Mouse (Mus musculus): ENCODE measurements at regions not wholly inside any gene's neighbourhood (a gene's known extent, or its start where the extent isn't known, plus 50 kb on each side); places are given as distances from the start of the nearest gene placed in this dataset.
A peak's percentile ranks its signal among the peaks of the same experiment; 100 is the strongest.

DNA sequence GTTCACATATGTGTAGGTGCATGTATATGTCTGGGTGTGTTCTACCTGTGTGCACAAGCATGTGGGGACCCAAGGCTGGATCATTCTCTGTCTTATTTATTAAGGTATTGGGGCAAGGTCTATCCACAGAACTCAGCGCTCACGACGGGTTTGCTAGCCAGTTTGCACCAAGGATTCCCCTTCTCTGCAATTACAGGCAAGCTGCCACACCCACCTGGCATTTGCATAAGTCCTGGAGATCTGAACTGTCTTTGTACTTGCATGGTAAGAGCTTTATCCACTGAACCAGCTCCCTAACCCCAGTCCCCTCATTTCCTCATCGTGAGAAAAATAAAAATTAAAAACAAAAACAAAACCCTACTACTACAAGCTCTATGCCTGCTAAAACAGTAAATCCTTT, 71.6 kb downstream of the Lao1 start:
- no peak for ATAC-seq (replicated peaks; ENCODE audit: low FRiP score)
- Histone ChIP-seq H3K4me2 (ENCODE audit: low read depth, low read length, severe bottlenecking) (no peak overlapping the region), H3K4me1 (replicated peaks; ENCODE audit: control insufficient read depth, insufficient read depth, low read length) (no peaks in the 10 kb centered on the region), H3K9me3 (ENCODE audit: control insufficient read depth, low read length) (no peaks in the 10 kb centered on the region), H3K4me3 (ENCODE audit: low read depth, low read length) (no peak overlapping the region), H3K9ac (ENCODE audit: low read length) (no peak overlapping the region), H3K27me3 (ENCODE audit: control insufficient read depth, insufficient read depth, low read length) (no peaks in the 10 kb centered on the region; the same call in 1 of the 2 replicates), H3K36me3 (ENCODE audit: control insufficient read depth, insufficient read depth, low read length) (no peaks in the 10 kb centered on the region), H3K27ac (ENCODE audit: low read depth, low read length) (no peak overlapping the region)
- WGBS = 69% methylated on average over 4 of the region's 4 CpGs
- DNase-seq (ENCODE audit: low spot score) = no peak

DNA sequence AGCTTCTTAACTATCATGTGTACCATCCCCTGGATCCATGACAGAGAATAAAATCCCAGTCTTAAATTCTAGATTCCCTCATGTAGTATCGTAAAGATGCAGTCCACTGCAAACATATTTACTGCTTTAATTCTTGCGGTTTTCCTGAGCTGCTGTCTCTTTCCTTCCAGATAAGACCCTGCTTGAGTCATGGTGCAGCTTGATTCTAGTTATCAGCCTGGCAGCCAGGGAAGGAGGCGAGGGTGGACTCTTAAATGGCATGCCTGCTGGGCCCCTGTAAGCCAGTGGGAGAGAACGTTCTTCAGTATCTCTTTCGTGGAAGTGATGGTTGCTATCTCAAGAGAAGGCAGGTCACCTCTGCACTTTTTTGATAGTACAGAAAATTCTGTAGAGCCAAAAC, 71.9 kb upstream of the Slc2a1 start:
- no peak for ATAC-seq (replicated peaks; ENCODE audit: low FRiP score)
- Histone ChIP-seq H3K27me3 (ENCODE audit: control insufficient read depth, insufficient read depth, low read length) (no peaks in the 10 kb centered on the region), H3K4me2 (ENCODE audit: low read depth, low read length, severe bottlenecking) (no peak overlapping the region), H3K27ac (ENCODE audit: low read depth, low read length) (no peak overlapping the region), H3K9me3 (ENCODE audit: control insufficient read depth, low read length) (no peaks in the 10 kb centered on the region), H3K4me3 (ENCODE audit: low read depth, low read length) (no peak overlapping the region), H3K36me3 (ENCODE audit: control insufficient read depth, insufficient read depth, low read length) (no peaks in the 10 kb centered on the region), H3K4me1 (replicated peaks; ENCODE audit: control insufficient read depth, insufficient read depth, low read length) (no peaks in the 10 kb centered on the region), H3K9ac (ENCODE audit: low read length) (no peak overlapping the region)
- DNase-seq (ENCODE audit: low spot score) = no peak
- WGBS = 92% methylated on average over 5 of the region's 5 CpGs

DNA sequence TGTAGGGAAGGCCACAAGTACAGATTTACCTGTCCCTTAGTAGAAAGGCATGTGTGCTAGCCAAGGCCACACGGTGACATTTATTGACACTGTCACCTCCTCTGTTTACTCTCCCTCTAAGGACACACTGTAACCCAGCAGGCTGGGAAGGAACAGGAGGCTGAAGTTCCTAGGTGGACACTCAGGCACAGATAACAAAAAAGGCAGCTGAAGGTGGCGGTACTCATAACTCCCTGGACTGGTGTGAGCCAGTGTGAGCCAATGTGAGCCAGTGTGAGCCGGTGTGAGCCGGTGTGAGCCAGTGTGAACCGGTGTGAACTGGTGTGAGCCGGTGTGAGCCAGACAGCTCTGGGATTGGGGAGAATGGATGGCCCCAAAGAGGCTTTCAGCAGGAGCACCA, 68.5 kb upstream of the Slc2a1 start:
- H3K9me3 ChIP-seq (ENCODE audit: control insufficient read depth, low read length) = no peaks in the 10 kb centered on the region
- H3K36me3 ChIP-seq (ENCODE audit: control insufficient read depth, insufficient read depth, low read length) = no peaks in the 10 kb centered on the region
- H3K27me3 ChIP-seq (ENCODE audit: control insufficient read depth, insufficient read depth, low read length) = no peaks in the 10 kb centered on the region
- no peak overlapping the region for H3K4me2 ChIP-seq (ENCODE audit: low read depth, low read length, severe bottlenecking)
- H3K4me3 ChIP-seq (ENCODE audit: low read depth, low read length) = no peak overlapping the region
- no peak overlapping the region for H3K27ac ChIP-seq (ENCODE audit: low read depth, low read length)
- peaks cover 6% of the 10 kb centered on the region; the same call in 1 of the 2 replicates for H3K4me1 ChIP-seq (replicated peaks; ENCODE audit: control insufficient read depth, insufficient read depth, low read length)
- no peak for DNase-seq (ENCODE audit: low spot score)
- WGBS = 93% methylated on average over 6 of the region's 6 CpGs
- ATAC-seq (replicated peaks; ENCODE audit: low FRiP score) = no peak
- H3K9ac ChIP-seq (ENCODE audit: low read length) = no peak overlapping the region

DNA sequence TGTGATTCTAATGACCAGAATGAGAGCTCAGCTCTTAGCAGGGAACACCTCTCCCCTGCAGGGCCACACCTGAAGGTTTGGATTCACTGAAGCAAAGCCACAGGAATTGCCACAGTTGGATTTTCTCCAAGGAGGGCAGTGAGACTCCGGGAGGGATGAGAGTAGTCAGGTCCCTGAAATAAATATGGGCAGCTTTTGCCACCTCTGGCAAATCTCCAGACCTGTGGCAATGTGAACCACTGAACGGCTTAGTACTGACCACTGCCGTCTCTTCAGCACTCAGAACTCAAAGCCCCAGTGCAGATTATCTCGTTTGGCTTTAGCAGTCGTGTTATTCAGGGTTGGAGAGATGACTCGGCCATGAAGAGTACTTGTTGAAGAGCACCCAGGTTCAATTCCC, 66.9 kb upstream of the Slc2a1 start:
- no peak overlapping the region for H3K27ac ChIP-seq (ENCODE audit: low read depth, low read length)
- H3K4me2 ChIP-seq (ENCODE audit: low read depth, low read length, severe bottlenecking) = no peak overlapping the region
- H3K9ac ChIP-seq (ENCODE audit: low read length) = no peak overlapping the region
- ATAC-seq (replicated peaks; ENCODE audit: low FRiP score) = no peak
- H3K4me3 ChIP-seq (ENCODE audit: low read depth, low read length) = no peak overlapping the region
- peaks cover 6% of the 10 kb centered on the region; the same call in 1 of the 2 replicates for H3K4me1 ChIP-seq (replicated peaks; ENCODE audit: control insufficient read depth, insufficient read depth, low read length)
- H3K27me3 ChIP-seq (ENCODE audit: control insufficient read depth, insufficient read depth, low read length) = no peaks in the 10 kb centered on the region
- no peaks in the 10 kb centered on the region for H3K9me3 ChIP-seq (ENCODE audit: control insufficient read depth, low read length)
- H3K36me3 ChIP-seq (ENCODE audit: control insufficient read depth, insufficient read depth, low read length) = no peaks in the 10 kb centered on the region
- no peak for DNase-seq (ENCODE audit: low spot score)
- WGBS = 65% methylated on average over 6 of the region's 6 CpGs

DNA sequence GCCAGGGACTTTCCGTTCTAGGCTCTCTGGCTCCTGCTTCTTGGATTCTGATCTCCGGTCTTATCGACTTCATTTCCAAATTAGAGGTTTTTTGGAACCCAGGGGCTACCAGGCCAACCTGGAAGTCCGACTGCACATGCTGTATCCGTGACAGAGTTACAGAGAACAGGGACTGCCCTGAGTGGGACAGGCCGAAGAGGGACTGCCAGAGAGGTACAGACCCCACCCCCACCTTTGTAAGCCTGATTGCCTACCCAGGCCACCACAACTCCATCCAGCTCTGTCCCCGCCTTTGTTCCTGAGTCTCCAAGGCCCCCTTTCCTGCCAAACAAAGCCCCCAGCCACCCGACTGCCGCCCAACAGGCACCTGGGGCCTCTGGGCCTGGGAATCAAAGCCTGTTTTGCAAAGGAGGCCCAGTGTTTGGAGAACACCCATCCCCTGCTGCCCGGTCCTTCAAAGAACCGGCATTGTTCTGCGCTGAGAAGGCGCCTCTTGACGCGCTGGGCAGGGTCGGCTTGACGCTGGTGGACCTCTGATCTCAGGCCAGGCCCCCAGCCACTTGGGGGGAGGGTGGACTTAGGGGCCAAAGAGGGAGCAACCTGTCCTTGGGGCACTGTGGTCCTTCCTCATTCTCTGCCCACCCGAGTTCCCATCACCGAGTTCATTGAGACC, 64.4 kb upstream of the Slc2a1 start:
- Histone ChIP-seq H3K9ac (ENCODE audit: low read length) (0 out of 2 replicates have a peak overlapping the region, but pooled peaks have one; percentile 39), H3K36me3 (ENCODE audit: control insufficient read depth, insufficient read depth, low read length) (no peaks in the 10 kb centered on the region)
- DNase-seq (ENCODE audit: low spot score) = no peak

DNA sequence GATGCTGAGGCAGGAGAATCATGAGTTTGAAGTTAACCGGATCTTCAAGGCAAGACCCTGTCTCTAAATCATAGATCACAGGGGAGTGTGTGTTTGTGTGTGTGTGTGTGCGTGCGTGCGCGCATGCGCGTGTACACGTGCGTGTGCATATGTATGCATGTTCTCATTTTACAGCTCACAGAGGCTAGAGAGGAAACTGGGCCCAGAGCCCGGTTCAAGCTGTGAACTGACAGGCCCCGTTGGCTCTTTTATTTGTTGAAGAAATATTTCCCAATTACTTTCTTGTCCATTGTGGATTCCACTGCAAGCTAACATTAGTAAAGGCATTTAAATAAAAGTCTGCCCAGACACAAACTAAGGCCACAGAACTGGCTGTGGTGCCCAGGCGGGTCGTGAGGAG, 63.7 kb upstream of the Slc2a1 start:
- no peak for DNase-seq (ENCODE audit: low spot score)
- Histone ChIP-seq H3K9ac (ENCODE audit: low read length) (no peak overlapping the region), H3K4me3 (ENCODE audit: low read depth, low read length) (no peak overlapping the region), H3K27me3 (ENCODE audit: control insufficient read depth, insufficient read depth, low read length) (no peaks in the 10 kb centered on the region), H3K4me2 (ENCODE audit: low read depth, low read length, severe bottlenecking) (no peak overlapping the region), H3K9me3 (ENCODE audit: control insufficient read depth, low read length) (no peaks in the 10 kb centered on the region), H3K4me1 (replicated peaks; ENCODE audit: control insufficient read depth, insufficient read depth, low read length) (peaks cover 6% of the 10 kb centered on the region; the same call in 1 of the 2 replicates), H3K36me3 (ENCODE audit: control insufficient read depth, insufficient read depth, low read length) (no peaks in the 10 kb centered on the region), H3K27ac (ENCODE audit: low read depth, low read length) (no peak overlapping the region)
- WGBS = 90% methylated on average over 13 of the region's 13 CpGs
- ATAC-seq (replicated peaks; ENCODE audit: low FRiP score) = no peak

More for the DNA sequence above, 64.4 kb upstream of the Slc2a1 start:
- no peak overlapping the region for H3K27ac ChIP-seq (ENCODE audit: low read depth, low read length)
- H3K27me3 ChIP-seq (ENCODE audit: control insufficient read depth, insufficient read depth, low read length) = no peaks in the 10 kb centered on the region
- ATAC-seq (replicated peaks; ENCODE audit: low FRiP score) = 0 out of 2 replicates have a peak, but pooled peaks have one; percentile 44
- peaks cover 6% of the 10 kb centered on the region; the same call in 1 of the 2 replicates for H3K4me1 ChIP-seq (replicated peaks; ENCODE audit: control insufficient read depth, insufficient read depth, low read length)
- no peaks in the 10 kb centered on the region for H3K9me3 ChIP-seq (ENCODE audit: control insufficient read depth, low read length)
- H3K4me3 ChIP-seq (ENCODE audit: low read depth, low read length) = no peak overlapping the region
- no peak overlapping the region for H3K4me2 ChIP-seq (ENCODE audit: low read depth, low read length, severe bottlenecking)
- WGBS = 24% methylated on average over 19 of the region's 19 CpGs

DNA sequence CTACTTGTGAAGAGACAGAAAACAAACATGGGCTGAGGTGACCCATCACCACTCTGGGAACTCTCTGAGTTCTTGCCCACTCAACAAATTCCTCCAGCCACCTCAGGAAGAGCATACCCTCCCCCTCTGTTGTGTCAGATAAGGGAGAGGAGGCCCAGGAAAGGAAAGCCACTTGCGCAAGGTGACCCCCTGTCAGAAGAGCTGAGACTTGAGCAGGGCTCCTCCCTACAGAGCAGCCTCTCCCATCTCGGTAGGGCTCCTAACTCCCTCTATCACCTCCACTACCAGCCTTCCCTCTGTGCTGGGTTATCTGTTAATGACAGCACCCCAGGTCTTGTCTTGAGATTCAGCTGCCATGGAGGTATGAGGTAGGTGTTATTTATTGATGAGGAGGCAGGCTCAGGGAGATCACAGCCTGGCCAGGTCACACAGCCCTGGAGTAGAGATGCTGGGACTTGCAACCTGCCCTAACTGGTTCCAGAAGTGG, 57.6 kb upstream of the Slc2a1 start:
- Histone ChIP-seq H3K9ac (ENCODE audit: low read length) (no peak overlapping the region), H3K4me1 (replicated peaks; ENCODE audit: control insufficient read depth, insufficient read depth, low read length) (no peaks in the 10 kb centered on the region), H3K4me3 (ENCODE audit: low read depth, low read length) (no peak overlapping the region), H3K36me3 (ENCODE audit: control insufficient read depth, insufficient read depth, low read length) (no peaks in the 10 kb centered on the region), H3K4me2 (ENCODE audit: low read depth, low read length, severe bottlenecking) (no peak overlapping the region), H3K9me3 (ENCODE audit: control insufficient read depth, low read length) (no peaks in the 10 kb centered on the region), H3K27me3 (ENCODE audit: control insufficient read depth, insufficient read depth, low read length) (no peaks in the 10 kb centered on the region), H3K27ac (ENCODE audit: low read depth, low read length) (no peak overlapping the region)
- no peak for ATAC-seq (replicated peaks; ENCODE audit: low FRiP score)
- 78% methylated on average over 2 of the region's 2 CpGs for WGBS
- DNase-seq (ENCODE audit: low spot score) = no peak

DNA sequence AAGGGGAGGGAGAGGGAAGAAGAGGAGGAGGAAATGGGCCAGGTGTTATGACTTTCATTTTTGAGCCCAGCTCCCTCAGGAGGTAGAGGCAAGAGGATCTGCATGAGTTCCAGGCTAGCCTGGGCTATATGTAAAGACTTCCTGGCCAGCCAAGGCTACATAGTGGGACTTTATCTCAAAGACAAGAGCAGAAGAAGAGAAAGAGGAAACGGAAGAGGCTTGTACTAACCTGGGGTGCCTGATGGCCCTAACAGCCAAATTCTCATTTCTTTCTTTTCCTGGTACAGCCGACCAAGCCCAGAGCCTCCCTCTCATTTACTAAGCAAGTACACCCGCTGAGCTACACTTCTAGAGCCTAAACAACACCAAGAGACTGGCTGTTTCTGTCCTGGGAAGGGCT, 56.0 kb upstream of the Slc2a1 start:
- ATAC-seq (replicated peaks; ENCODE audit: low FRiP score) = no peak
- 73% methylated on average over 3 of the region's 3 CpGs for WGBS
- H3K4me3 ChIP-seq (ENCODE audit: low read depth, low read length) = no peak overlapping the region

DNA sequence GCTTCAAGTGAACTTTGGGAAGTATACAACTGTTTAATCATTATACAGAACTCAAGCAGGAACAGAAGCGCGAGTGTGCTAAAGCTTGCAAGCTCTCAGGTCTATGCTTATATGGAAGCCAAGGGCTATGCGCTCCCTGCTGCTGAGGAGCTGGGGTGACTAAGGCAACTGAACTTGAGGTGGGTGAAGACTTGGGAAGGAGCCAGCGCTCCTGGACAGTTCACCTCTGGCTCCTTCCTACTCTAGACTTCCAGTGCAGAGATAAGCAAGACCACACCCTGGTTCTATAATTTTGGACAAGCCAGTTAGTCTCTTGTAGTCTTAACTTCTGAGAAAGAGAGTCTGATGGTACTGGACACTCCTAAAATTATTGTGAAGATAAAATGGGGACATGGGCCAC, 55.3 kb upstream of the Slc2a1 start:
- no peak overlapping the region for H3K4me3 ChIP-seq (ENCODE audit: low read depth, low read length)
- DNase-seq (ENCODE audit: low spot score) (no peak), ATAC-seq (replicated peaks; ENCODE audit: low FRiP score) (no peak)
- 94% methylated on average over 4 of the region's 4 CpGs for WGBS
- H3K36me3 ChIP-seq (ENCODE audit: control insufficient read depth, insufficient read depth, low read length) = no peaks in the 10 kb centered on the region
- H3K27me3 ChIP-seq (ENCODE audit: control insufficient read depth, insufficient read depth, low read length) = no peaks in the 10 kb centered on the region
- H3K9ac ChIP-seq (ENCODE audit: low read length) = no peak overlapping the region
- no peak overlapping the region for H3K27ac ChIP-seq (ENCODE audit: low read depth, low read length)
- no peaks in the 10 kb centered on the region for H3K4me1 ChIP-seq (replicated peaks; ENCODE audit: control insufficient read depth, insufficient read depth, low read length)
- H3K9me3 ChIP-seq (ENCODE audit: control insufficient read depth, low read length) = no peaks in the 10 kb centered on the region
- no peak overlapping the region for H3K4me2 ChIP-seq (ENCODE audit: low read depth, low read length, severe bottlenecking)

More for the DNA sequence above, 56.0 kb upstream of the Slc2a1 start:
- no peak overlapping the region for H3K27ac ChIP-seq (ENCODE audit: low read depth, low read length)
- H3K9me3 ChIP-seq (ENCODE audit: control insufficient read depth, low read length) = no peaks in the 10 kb centered on the region
- H3K4me2 ChIP-seq (ENCODE audit: low read depth, low read length, severe bottlenecking) = no peak overlapping the region
- DNase-seq (ENCODE audit: low spot score) = no peak
- no peaks in the 10 kb centered on the region for H3K36me3 ChIP-seq (ENCODE audit: control insufficient read depth, insufficient read depth, low read length)
- H3K27me3 ChIP-seq (ENCODE audit: control insufficient read depth, insufficient read depth, low read length) = no peaks in the 10 kb centered on the region
- H3K9ac ChIP-seq (ENCODE audit: low read length) = no peak overlapping the region
- H3K4me1 ChIP-seq (replicated peaks; ENCODE audit: control insufficient read depth, insufficient read depth, low read length) = no peaks in the 10 kb centered on the region
